Mouse (Mus musculus) CD4-positive helper T cell, adult 2 months (primary cell): ENCODE data around the gene Slc1a4.
A peak's percentile ranks its signal among the peaks of the same experiment; 100 is the strongest.

Experiments
- DNase-seq: peaks from one replicate; pipeline ENCODE4 v3.0.0-alpha.2; 2012; ENCODE audit warnings: low read depth, missing footprints, low spot score

Slc1a4 gene

GRCm38 (mm10) chr11:20325073-20325694, 7.3 kb downstream of the Slc1a4 start:
- DNase-seq = no peak

- no peak for DNase-seq
Observed at GRCm38 (mm10) chr11:20324006-20324405, 8.5 kb downstream of the Slc1a4 start.

DNA sequence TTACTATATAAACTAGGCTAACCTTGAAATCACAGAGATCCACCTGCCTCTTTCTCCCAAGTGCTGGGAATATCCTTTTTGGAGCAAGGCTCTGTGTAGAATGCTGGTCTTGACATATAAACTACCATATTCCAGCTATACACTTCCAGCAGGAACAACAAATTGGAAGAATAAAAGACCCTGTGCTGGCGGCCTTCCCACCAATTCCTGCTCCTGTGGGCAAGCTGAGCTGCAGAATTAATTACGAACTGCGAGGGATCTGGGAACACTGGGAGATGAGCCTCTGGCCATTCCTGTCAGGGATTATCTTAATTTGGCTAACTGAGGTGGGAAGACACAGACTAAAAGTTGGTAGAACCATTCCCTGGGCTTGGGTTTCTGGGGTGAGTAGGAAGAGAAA, 10.1 kb downstream of the Slc1a4 start:
- no peak for DNase-seq

GRCm38 (mm10) chr11:20320661-20321060, 11.9 kb downstream of the Slc1a4 start:
- DNase-seq = no peak

- DNase-seq = no peak
Observed at GRCm38 (mm10) chr11:20318659-20319454, 13.7 kb downstream of the Slc1a4 start.

DNA sequence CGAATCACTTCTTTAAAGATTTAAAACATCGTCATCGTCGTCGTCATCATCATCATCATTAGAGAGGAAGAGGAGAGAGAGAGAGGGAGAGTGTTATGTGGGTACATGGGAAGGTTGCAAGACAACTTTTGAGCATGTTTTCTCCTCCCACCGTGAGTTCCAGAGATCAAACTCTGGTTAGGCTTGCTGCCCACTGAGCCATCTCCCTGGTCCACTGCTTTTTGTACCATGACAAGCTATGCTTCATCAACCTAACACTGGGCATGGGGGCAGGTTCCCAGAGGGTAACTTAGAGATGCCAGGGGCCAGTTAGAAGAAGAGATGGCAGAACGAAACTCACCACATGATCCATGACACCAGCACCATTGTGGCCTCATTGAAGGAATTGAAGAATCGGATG, 18.9 kb downstream of the Slc1a4 start:
- no peak for DNase-seq

- no peak for DNase-seq
Observed at GRCm38 (mm10) chr11:20309044-20309443, 23.5 kb downstream of the Slc1a4 start.

- DNase-seq = no peak
Observed at GRCm38 (mm10) chr11:20307409-20307808, 25.1 kb downstream of the Slc1a4 start.

DNA sequence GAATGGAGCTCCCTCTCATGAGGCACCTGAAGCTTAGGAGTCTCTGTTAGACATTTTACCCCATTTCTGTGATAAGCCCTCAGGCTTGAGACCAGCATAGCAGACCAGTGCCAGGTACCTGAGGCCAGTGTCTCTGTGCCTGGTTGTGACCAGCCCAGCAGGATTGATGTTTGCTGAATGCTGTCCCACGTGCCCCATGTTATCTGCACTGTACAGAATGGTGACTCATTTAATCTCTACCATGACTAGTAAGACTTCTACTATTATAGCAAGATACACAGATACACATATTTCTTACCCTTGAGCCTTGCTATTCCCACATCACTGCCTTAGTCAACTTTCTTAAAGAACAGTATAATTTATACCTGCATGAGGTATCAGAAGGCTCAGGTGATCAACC, 26.9 kb downstream of the Slc1a4 start:
- no peak for DNase-seq

GRCm38 (mm10) chr11:20304341-20304740, 28.2 kb downstream of the Slc1a4 start:
- peak; percentile 25 for DNase-seq

DNA sequence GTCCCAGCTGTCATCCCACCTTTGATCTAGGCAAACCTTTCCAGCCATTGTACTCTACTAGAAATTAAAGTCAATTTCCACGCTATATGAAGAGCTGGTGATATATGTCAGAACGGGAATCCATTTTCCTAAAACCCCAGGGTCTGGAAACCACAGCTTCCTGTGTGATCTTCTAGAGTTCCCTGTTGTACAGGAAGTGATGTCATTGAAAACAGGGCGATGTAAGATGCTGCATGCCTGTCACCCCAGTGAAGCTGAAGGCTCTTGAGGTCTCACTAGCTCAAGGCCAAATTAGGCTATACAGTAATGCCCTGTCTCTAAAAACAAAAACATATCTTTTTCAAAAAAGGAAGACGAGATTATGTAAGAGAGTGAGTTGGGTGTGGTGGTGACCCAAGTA, 31.2 kb downstream of the Slc1a4 start:
- DNase-seq = peak; percentile 38

- no peak for DNase-seq
Observed at GRCm38 (mm10) chr11:20300850-20301249, 31.7 kb downstream of the Slc1a4 start.

- no peak for DNase-seq
Observed at GRCm38 (mm10) chr11:20299900-20300299, 32.6 kb downstream of the Slc1a4 start.

DNA sequence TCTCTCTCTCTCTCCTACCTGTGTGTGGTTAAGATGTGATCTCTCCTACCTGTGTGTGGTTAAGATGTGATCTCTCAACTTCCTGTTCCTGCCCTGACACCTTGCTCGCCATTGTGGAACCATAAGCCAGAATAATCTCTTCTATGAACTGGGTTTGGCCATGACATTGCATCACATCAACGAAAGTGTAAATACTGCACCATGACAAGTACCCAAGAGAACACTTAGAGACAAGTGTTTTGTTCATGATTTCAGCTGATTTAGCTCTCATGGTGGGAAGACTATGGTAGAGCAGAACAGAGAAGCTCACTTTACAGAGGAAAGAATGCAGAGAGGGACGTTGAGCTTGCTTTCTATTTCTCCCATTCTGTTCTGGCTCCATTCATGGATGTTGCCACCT, 48.0 kb downstream of the Slc1a4 start:
- DNase-seq = no peak

DNA sequence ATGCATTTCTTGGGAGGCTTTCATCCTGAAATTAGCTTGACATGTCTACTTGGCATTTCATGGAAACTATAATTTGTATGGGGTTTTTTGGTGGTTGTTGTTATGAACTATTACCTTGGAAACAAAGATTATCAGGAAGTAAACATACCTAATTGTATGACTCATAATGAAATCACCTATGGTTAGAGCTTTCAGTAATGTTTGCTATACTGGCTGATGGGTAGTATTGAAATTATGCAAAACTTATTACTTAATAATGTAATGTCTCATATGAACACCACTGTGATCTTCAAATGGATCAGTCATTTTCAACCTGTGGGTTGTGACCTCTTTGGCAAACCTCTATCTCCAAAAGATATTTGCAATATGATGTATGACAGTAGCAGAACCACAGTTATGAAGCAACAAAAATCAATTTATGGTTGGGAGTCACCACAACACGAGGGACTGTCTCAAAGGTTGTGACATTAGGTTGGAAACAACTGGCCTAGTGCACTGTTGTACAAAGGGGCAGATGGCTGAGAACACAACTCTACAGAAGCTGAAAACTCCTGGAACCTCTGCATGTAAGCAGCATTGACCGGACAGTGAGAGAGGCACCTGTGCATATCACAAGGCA, 49.8 kb downstream of the Slc1a4 start:
- DNase-seq = peak; percentile 38

DNA sequence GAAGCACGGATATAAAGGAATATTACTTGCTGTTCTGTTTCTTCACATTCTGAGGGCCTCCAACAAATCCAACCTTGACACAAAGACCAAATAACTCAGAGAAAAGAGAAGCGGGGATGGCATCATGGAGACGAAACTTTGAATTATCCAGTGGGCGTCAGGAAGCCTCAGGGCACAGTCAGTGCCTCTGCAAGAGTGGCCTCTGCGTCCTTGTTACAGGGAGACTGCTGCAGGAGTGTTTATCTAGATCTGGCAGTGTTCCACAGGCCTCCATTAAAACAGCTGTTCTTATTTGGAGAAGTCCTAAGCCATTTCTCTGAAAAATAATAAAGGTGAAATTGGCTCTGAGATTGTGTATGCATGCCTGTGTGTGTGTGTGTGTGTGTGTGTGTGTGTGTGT, 51.5 kb downstream of the Slc1a4 start:
- DNase-seq = no peak

GRCm38 (mm10) chr11:20278702-20279101, 53.8 kb downstream of the Slc1a4 start:
- no peak for DNase-seq

GRCm38 (mm10) chr11:20277106-20277505, 55.4 kb downstream of the Slc1a4 start:
- no peak for DNase-seq

GRCm38 (mm10) chr11:20275974-20276373, 56.5 kb downstream of the Slc1a4 start:
- no peak for DNase-seq

DNA sequence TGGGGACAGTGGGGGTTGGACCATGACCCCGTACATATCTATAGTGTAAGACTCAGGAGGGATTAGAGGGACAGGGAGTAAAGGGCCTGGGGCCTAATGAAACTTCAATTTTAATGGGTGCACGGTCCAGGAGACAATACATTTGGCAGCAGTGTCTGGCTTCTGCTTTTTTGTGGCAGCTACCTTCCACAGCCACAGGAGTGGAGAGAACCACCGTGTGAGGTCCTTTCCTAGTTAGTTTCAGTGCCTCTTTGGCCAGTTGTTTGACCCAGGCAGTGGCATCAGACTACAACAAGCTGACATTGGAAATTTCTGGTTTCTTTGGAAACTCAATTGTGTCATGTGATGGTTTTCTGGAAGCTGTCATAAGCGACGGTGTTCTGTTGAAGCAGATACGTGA, 62.6 kb downstream of the Slc1a4 start:
- no peak for DNase-seq

GRCm38 (mm10) chr11:20262628-20263380, 69.7 kb downstream of the Slc1a4 start:
- peak; percentile 45 for DNase-seq

GRCm38 (mm10) chr11:20254791-20255190, 77.7 kb downstream of the Slc1a4 start:
- no peak for DNase-seq
